Mouse (Mus musculus) MEL (cell line): ENCODE measurements around the gene Nxnl1. TPM values are rescaled to one million over a fixed set of nuclear protein-coding genes. Genes with fewer than 3 reads are reported as not detected.

Experiments used
- DNase-seq: peaks from one replicate; pipeline ENCODE4 v3.0.0; 2011; ENCODE audit warnings: low read depth, low spot score
- H3K27ac ChIP-seq: 2 replicates; pipeline ENCODE4 v1.5.1; 2012; ENCODE audit warnings: low read depth, mild to moderate bottlenecking, control low read depth, low read length, moderate library complexity; ENCODE audit not compliant: control insufficient read depth
- H3K27me3 ChIP-seq, 2 experiments: fragments of 150-350 bp in 1 of 2; sonication (generic) in 1 of 2; 2 replicates each; pipeline ENCODE4 v1.6.1; 2012; ENCODE audit warnings: low read length in 2 of 2, mild to moderate bottlenecking in 2 of 2, improper control_type of control experiment in 1 of 2, moderate library complexity in 1 of 2; ENCODE audit not compliant: insufficient read depth in 2 of 2, control insufficient read depth in 1 of 2
- H3K36me3 ChIP-seq, 2 experiments: 2 replicates each; pipeline ENCODE4 v1.6.1; 2012 to 2014; ENCODE audit warnings: low read length in 2 of 2, improper control_type of control experiment in 1 of 2, inconsistent platforms in 1 of 2, mild to moderate bottlenecking in 1 of 2; ENCODE audit not compliant: insufficient read depth in 2 of 2, control insufficient read depth in 1 of 2
- H3K4me1 ChIP-seq, 2 experiments: fragments of 150-350 bp in 1 of 2; sonication (generic) in 1 of 2; 2 replicates each; pipeline ENCODE4 v1.6.1; 2012; ENCODE audit warnings: low read length in 2 of 2, improper control_type of control experiment in 1 of 2, mild to moderate bottlenecking in 1 of 2; ENCODE audit not compliant: insufficient read depth in 2 of 2, control insufficient read depth in 1 of 2
- H3K4me3 ChIP-seq, 2 experiments: fragments of 150-350 bp in 1 of 2; sonication (generic) in 1 of 2; 2 replicates each; pipeline ENCODE4 v1.5.1; 2012; ENCODE audit warnings: low read depth in 2 of 2, low read length in 2 of 2, mild to moderate bottlenecking in 2 of 2, moderate library complexity in 2 of 2, control low read depth in 1 of 2, improper control_type of control experiment in 1 of 2; ENCODE audit not compliant: control insufficient read depth in 1 of 2, insufficient read depth in 1 of 2
- H3K79me2 ChIP-seq: 2 replicates; pipeline ENCODE4 v1.6.1; 2012; ENCODE audit warnings: mild to moderate bottlenecking, low read length, moderate library complexity; ENCODE audit not compliant: control insufficient read depth, poor library complexity, insufficient read depth
- H3K9ac ChIP-seq: 2 replicates; pipeline ENCODE4 v1.6.1; 2012; ENCODE audit warnings: low read depth, mild to moderate bottlenecking, control low read depth, low read length, moderate library complexity; ENCODE audit not compliant: control insufficient read depth, poor library complexity, severe bottlenecking
- H3K9me3 ChIP-seq: fragments of 150-350 bp; sonication (generic); replicated peaks from 2 replicates; pipeline ENCODE4 v1.6.1; 2012; ENCODE audit warnings: mild to moderate bottlenecking, low read length, improper control_type of control experiment, moderate library complexity; ENCODE audit not compliant: insufficient read depth
- GABPA ChIP-seq: IDR thresholded peaks from 2 replicates; pipeline ENCODE4 v1.6.1; 2012; ENCODE audit warnings: low read depth, mild to moderate bottlenecking, inconsistent platforms, low read length, improper control_type of control experiment, moderate library complexity
- JUND ChIP-seq: IDR thresholded peaks from 2 replicates; pipeline ENCODE4 v1.6.1; 2011; ENCODE audit warnings: low read depth, mild to moderate bottlenecking, improper control_type of control experiment, low read length
- MAFK ChIP-seq: IDR thresholded peaks from 2 replicates; pipeline ENCODE4 v1.6.1; 2011; ENCODE audit warnings: low read depth, mild to moderate bottlenecking, low read length, improper control_type of control experiment, borderline replicate concordance
- MAZ ChIP-seq: IDR thresholded peaks from 2 replicates; pipeline ENCODE4 v1.6.1; 2012; ENCODE audit warnings: low read depth, mild to moderate bottlenecking, inconsistent platforms, low read length, improper control_type of control experiment
- MXI1 ChIP-seq: IDR thresholded peaks from 2 replicates; pipeline ENCODE4 v1.6.1; 2011; ENCODE audit warnings: mild to moderate bottlenecking, low read depth, low read length, improper control_type of control experiment
- NELFE ChIP-seq: IDR thresholded peaks from 2 replicates; pipeline ENCODE4 v1.6.1; 2011; ENCODE audit warnings: low read depth, low read length, improper control_type of control experiment
- NRF1 ChIP-seq: IDR thresholded peaks from 2 replicates; pipeline ENCODE4 v1.6.1; 2014; ENCODE audit warnings: low read depth, mild to moderate bottlenecking, inconsistent platforms, low read length, improper control_type of control experiment, moderate library complexity; ENCODE audit not compliant: poor library complexity, insufficient read depth, severe bottlenecking
- POLR2A ChIP-seq, 2 experiments: IDR thresholded peaks; 2 replicates each; pipeline ENCODE4 v1.6.1; 2011 to 2012; ENCODE audit warnings: low read length in 2 of 2, mild to moderate bottlenecking in 2 of 2, control low read depth in 1 of 2, improper control_type of control experiment in 1 of 2, low read depth in 1 of 2, moderate library complexity in 1 of 2; ENCODE audit not compliant: control insufficient read depth in 1 of 2, insufficient read depth in 1 of 2, poor library complexity in 1 of 2
- POLR2AphosphoS2 ChIP-seq: IDR thresholded peaks from 2 replicates; pipeline ENCODE4 v1.6.1; 2011; ENCODE audit warnings: low read length, improper control_type of control experiment
- RAD21 ChIP-seq: IDR thresholded peaks from 2 replicates; pipeline ENCODE4 v1.6.1; 2011; ENCODE audit warnings: mild to moderate bottlenecking, low read depth, low read length, improper control_type of control experiment
- SIN3A ChIP-seq: IDR thresholded peaks from 2 replicates; pipeline ENCODE4 v1.6.1; 2012; ENCODE audit warnings: low read length, improper control_type of control experiment, inconsistent platforms
- SMC3 ChIP-seq: IDR thresholded peaks from 2 replicates; pipeline ENCODE4 v1.6.1; 2011; ENCODE audit warnings: low read depth, low read length, improper control_type of control experiment
- TBP ChIP-seq: IDR thresholded peaks from 2 replicates; pipeline ENCODE4 v1.8.0; 2011; ENCODE audit warnings: low read depth, low read length, improper control_type of control experiment
- ZC3H11A ChIP-seq: IDR thresholded peaks from 2 replicates; pipeline ENCODE4 v1.6.1; 2012; ENCODE audit warnings: low read depth, mild to moderate bottlenecking, inconsistent platforms, low read length, improper control_type of control experiment
- ZKSCAN1 ChIP-seq: IDR thresholded peaks from 2 replicates; pipeline ENCODE4 v1.6.1; 2012; ENCODE audit warnings: low read depth, mild to moderate bottlenecking, inconsistent platforms, low read length, improper control_type of control experiment, moderate library complexity
- polyA plus RNA-seq, 2 experiments: library from polyadenylated mRNA; stranded (reverse) in 1 of 2; unstranded in 1 of 2; fragments of >175 nt in 1 of 2; fragments of >200 nt in 1 of 2; gene quantifications; 2 replicates each; pipeline versions ENCODE4 v1.2.1 to v1.2.4; 2012; ENCODE audit warnings: low replicate concordance in 2 of 2, low read depth in 1 of 2; ENCODE audit not compliant: insufficient read length in 2 of 2, insufficient read depth in 1 of 2, missing spikeins in 1 of 2
- total RNA-seq: library from RNA; depleted of rRNA; stranded (reverse); fragments of 300-350 nt; gene quantifications from 2 replicates; pipeline ENCODE4 v1.2.3, GENCODE M21; 2012

Gene Nxnl1
- total and polyA plus RNA-seq, 3 experiments = 0.04 to 1.2 TPM; not detected in 1

DNA sequence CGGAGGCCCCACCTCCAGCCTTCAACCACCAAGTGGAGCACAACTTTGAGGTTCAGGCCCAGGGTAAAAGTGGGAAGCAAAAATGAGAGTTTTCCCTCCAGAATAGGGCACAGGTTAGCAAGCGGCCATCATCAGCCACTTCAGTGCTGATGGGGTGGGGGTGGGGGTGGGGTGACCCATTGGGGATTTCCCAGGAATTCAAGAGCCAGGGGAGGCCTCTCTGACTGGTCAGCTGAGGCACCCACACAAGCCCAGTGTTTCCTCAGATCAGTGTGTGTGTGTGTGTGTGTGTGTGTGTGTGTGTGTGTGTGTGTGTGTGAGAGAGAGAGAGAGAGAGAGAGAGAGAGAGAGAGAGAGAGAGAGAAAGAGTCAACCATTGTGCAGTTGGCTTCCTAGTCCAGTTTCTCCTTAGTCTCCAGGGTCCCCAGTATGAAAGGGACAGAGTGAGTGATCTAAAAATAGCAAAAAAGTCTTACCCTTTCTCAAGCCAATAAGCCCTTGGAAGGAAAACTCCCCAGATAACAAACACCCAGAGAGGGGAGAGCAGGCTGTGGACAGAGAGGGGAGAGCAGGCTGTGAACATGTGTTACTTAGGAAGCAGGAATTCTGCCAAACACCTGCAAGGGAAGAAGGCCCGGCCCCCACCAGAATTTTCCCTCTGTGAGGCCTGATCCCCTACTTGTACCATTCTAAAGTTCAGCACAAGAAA lies 39.1 kb downstream of the Nxnl1 start:
- Histone ChIP-seq H3K27me3 (no peaks in the 10 kb centered on the region; a peak in 1 of 4 replicates), H3K79me2 (no peaks in the 10 kb centered on the region), H3K4me3 (no peak overlapping the region), H3K9ac (no peak overlapping the region), H3K36me3 (no peaks in the 10 kb centered on the region), H3K9me3 (no peaks in the 10 kb centered on the region), H3K27ac (no peak overlapping the region), H3K4me1 (no peaks in the 10 kb centered on the region)
- no peak for DNase-seq
- no peak for TF ChIP-seq POLR2A (IDR thresholded peaks at IDR 0.05; ENCODE audit: control insufficient read depth in 1 of 2, insufficient read depth in 1 of 2, low read depth in 1 of 2, low read length in 2 of 2, poor library complexity in 1 of 2)
- TF ChIP-seq NELFE = no peak
- TF ChIP-seq SIN3A = no peak
- TF ChIP-seq ZC3H11A = no peak
- TF ChIP-seq NRF1 = no peak
- no peak for TF ChIP-seq MAZ
- no peak for TF ChIP-seq ZKSCAN1
- TF ChIP-seq MXI1 = no peak
- no peak for TF ChIP-seq JUND
- TF ChIP-seq RAD21 = no peak

DNA sequence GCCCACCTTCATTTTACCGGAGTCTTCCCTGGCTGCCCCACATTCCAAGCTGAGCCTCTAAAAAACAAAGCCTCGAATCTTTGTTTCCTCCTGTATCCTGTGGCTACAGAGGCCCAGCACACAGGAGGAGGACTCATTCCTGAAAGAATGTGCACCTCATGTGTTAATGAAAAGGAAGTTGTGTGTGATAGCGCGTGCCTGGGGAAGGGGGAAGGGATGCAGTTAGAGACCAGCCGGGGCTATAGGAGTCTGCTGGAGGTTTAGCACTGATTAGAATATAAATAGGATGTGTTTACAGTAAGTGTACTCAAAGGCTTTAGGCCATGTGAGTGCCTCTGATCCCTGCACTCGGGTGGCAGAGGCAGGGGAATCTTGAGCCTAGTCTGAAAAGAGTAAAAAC lies 40.1 kb downstream of the Nxnl1 start:
- no peaks in the 10 kb centered on the region for H3K9me3 ChIP-seq
- H3K9ac ChIP-seq = no peak overlapping the region
- H3K27me3 ChIP-seq = no peaks in the 10 kb centered on the region; a peak in 1 of 4 replicates
- no peaks in the 10 kb centered on the region for H3K79me2 ChIP-seq
- no peaks in the 10 kb centered on the region; a peak in 1 of 4 replicates for H3K36me3 ChIP-seq
- H3K4me3 ChIP-seq = no peak overlapping the region
- 0 out of 4 replicates have a peak, but pooled peaks cover 0 to 3% of the 10 kb centered on the region in 2 experiments for H3K4me1 ChIP-seq
- TF ChIP-seq GABPA = no peak
- no peak for TF ChIP-seq SMC3
- no peak for TF ChIP-seq POLR2AphosphoS2
- no peak for TF ChIP-seq MAFK
- TF ChIP-seq TBP = no peak
- TF ChIP-seq MXI1 = no peak
- TF ChIP-seq NRF1 = no peak
- H3K27ac ChIP-seq = no peak overlapping the region
- no peak for DNase-seq
